Mouse (Mus musculus): ENCODE results near the gene Gm128. TPM values are rescaled to one million over a fixed set of nuclear protein-coding genes. Genes with fewer than 3 reads are reported as not detected.

Gm128 gene
- total and polyA plus RNA-seq, 2 experiments from 2014 or later = 0.61 to 1.4 TPM

DNA sequence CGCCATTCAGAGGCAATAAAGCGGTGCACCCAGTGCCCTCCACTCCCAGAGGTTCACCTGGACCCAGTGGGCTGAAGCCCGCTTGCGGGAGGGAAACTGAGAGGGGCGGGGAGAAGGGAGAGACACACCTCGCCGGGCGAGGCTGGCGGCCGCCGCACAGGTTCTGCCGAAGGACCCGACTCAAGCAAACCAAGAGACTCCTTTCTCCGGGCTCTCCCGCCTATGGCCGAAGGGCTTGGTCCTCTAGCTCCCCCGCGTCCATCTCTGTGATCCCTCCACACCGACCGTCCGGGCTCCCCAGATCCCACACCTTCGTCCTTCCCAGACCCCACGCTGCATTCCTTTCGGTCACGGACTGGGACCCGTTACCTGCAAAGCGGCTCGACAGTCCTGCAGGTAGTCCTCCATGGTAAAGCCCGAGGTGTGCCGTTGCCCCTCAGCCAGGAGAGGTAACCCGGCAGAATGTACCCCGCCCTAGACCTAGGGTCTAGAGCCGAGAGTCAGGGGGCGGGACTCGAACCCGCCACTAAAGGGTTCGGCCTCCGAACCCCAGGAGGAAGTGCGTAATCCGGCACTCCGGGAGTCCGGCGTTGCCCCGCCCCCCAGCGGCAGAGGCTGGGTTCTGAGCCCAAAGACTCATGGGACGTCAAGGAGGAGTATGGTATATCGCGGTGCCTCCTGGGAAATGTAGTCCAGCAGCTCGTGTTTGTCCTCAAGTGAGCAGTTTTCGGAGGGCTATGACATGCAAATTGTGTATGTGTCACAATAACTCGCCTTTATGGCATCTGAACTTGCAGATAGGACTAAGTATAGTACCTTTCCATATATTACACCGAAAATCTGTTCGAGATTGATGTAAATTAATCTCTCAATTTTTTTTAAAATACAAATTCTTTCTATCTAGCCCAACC, 40.1 kb upstream of the Gm128 start, which contains the start of the genes Mindy1 and Prune1:
Gene Mindy1 (plus strand): TSS at position 130 of the 911 bp plus-strand sequence.
Gene Prune1 (minus strand): TSS at position 861 of the 911 bp plus-strand sequence.
- peak within 1 kb of the TSS; percentile 90 for H3K27ac ChIP-seq
- H3K27me3 ChIP-seq (ENCODE audit: insufficient read depth, low read length) = no peaks in the 10 kb centered on the region
- H3K9me3 ChIP-seq (ENCODE audit: low read length) = no peaks in the 10 kb centered on the region
- H3K9ac ChIP-seq (replicated peaks; ENCODE audit: low read length) = peak within 1 kb of the TSS; percentile 82
- H3K36me3 ChIP-seq (ENCODE audit: insufficient read depth, low read length) = no peaks in the 10 kb centered on the region
- WGBS = under 1% methylated on average over 53 of the region's 53 CpGs
- peak within 1 kb of the TSS; percentile 86 for H3K4me2 ChIP-seq (ENCODE audit: low read depth, low read length)
- peaks cover 6% of the 10 kb centered on the region; the same call in 1 of the 2 replicates for H3K4me1 ChIP-seq (ENCODE audit: insufficient read depth, low read length)
- DNase-seq (ENCODE audit: low spot score) (peak; percentile 99), ATAC-seq (peak; percentile 92)
- H3K4me3 ChIP-seq (ENCODE audit: low read length) = peak within 1 kb of the TSS; percentile 70
- peak; percentile 59 for TF ChIP-seq CTCF (IDR thresholded peaks at IDR 0.05; ENCODE audit: low read depth)

DNA sequence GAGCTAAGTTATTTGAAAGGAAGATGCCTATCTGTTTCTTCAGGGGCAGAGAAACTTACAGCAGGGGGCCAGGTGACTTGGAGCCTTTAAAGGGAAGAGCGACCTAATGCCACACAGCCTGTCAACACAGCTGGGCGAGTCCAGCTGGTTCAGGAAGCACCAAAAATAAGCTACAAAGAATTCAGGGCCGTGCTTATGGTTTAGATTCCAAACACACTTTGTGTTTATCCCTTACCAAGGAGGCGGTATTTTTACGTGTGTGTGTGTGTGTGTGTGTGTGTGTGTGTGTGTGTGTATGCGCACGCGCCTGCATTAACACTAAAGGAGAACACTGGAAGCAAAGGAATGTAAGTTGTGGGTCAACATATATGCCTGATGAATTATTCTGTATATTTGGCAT, 39.3 kb upstream of the Gm128 start:
- H3K9me3 ChIP-seq (ENCODE audit: low read length) = no peaks in the 10 kb centered on the region
- H3K27ac ChIP-seq = peak overlapping the region; percentile 90
- H3K4me2 ChIP-seq (ENCODE audit: low read depth, low read length) = peak overlapping the region; percentile 86
- DNase-seq (ENCODE audit: low spot score) = peak; percentile 51
- no peak for ATAC-seq
- no peaks in the 10 kb centered on the region for H3K27me3 ChIP-seq (ENCODE audit: insufficient read depth, low read length)
- H3K36me3 ChIP-seq (ENCODE audit: insufficient read depth, low read length) = no peaks in the 10 kb centered on the region
- peak overlapping the region; percentile 82 for H3K9ac ChIP-seq (replicated peaks; ENCODE audit: low read length)
- 22% methylated on average over 8 of the region's 8 CpGs for WGBS
- H3K4me1 ChIP-seq (ENCODE audit: insufficient read depth, low read length) = peaks cover 6% of the 10 kb centered on the region; the same call in 1 of the 2 replicates
- H3K4me3 ChIP-seq (ENCODE audit: low read length) = peak overlapping the region; percentile 70
- no peak for TF ChIP-seq CTCF (IDR thresholded peaks at IDR 0.05; ENCODE audit: low read depth)

DNA sequence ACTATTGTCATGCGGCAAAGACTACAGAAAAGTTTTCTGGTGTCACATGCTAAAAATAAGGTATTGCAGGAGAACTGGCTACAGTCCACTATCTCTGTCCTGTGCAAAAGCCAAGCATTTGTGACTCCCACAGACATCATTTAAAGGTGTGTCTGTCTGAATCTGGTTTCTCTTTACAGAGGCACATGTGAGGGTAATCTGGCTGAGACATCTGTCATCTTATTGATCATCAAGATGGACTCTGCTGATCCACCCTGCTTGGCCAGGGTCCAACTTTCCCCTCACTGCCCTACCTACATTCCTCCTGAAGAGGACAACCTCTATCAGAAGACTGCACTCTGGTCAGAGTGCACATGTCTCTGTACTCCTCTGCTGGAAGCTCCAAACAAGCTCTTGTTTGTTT, 35.8 kb upstream of the Gm128 start:
- no peaks in the 10 kb centered on the region for H3K4me1 ChIP-seq (ENCODE audit: insufficient read depth, low read length)
- H3K27me3 ChIP-seq (ENCODE audit: insufficient read depth, low read length) = no peaks in the 10 kb centered on the region
- WGBS = 82% methylated on average over 1 of the region's 1 CpGs
- no peak overlapping the region for H3K9ac ChIP-seq (replicated peaks; ENCODE audit: low read length)
- TF ChIP-seq CTCF (IDR thresholded peaks at IDR 0.05; ENCODE audit: low read depth) = no peak
- DNase-seq (ENCODE audit: low spot score) = no peak
- ATAC-seq = no peak
- no peak overlapping the region for H3K4me3 ChIP-seq (ENCODE audit: low read length)
- no peak overlapping the region for H3K27ac ChIP-seq
- no peak overlapping the region for H3K4me2 ChIP-seq (ENCODE audit: low read depth, low read length)
- no peaks in the 10 kb centered on the region for H3K9me3 ChIP-seq (ENCODE audit: low read length)
- H3K36me3 ChIP-seq (ENCODE audit: insufficient read depth, low read length) = 0 out of 2 replicates have a peak, but pooled peaks cover 1% of the 10 kb centered on the region

DNA sequence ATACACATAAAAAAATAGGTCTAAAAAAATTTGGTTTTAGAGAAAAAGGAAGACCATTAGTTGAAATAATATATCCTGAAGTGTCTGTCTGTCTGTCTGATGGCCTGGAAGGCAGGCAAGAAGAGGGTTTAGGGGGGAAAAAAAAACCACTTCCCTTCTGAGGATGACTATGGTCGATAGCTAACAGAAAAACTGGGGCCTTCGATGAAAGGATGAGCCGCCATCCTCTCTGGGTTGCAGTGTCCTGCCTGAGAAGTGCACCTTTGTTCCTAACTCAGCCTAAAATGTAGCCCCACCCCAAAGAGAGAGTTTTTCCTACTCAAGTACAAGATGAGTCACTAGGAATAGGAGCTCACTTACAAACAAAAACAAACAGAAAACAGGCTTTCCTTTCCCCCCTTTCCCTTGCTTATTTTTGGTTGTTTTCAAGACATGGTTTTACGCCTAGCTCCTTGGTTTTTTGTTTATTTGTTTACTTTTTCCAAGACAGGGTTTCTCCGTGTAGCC, 35.1 kb upstream of the Gm128 start:
- no peaks in the 10 kb centered on the region for H3K4me1 ChIP-seq (ENCODE audit: insufficient read depth, low read length)
- 0 out of 2 replicates have a peak, but pooled peaks cover 3% of the 10 kb centered on the region for H3K36me3 ChIP-seq (ENCODE audit: insufficient read depth, low read length)
- no peaks in the 10 kb centered on the region for H3K9me3 ChIP-seq (ENCODE audit: low read length)
- no peaks in the 10 kb centered on the region for H3K27me3 ChIP-seq (ENCODE audit: insufficient read depth, low read length)
- no peak overlapping the region for H3K4me3 ChIP-seq (ENCODE audit: low read length)
- ATAC-seq (no peak), DNase-seq (ENCODE audit: low spot score) (no peak)
- H3K9ac ChIP-seq (replicated peaks; ENCODE audit: low read length) = no peak overlapping the region
- no peak overlapping the region for H3K27ac ChIP-seq
- 84% methylated on average over 5 of the region's 5 CpGs for WGBS
- TF ChIP-seq CTCF (IDR thresholded peaks at IDR 0.05; ENCODE audit: low read depth) = no peak
- no peak overlapping the region for H3K4me2 ChIP-seq (ENCODE audit: low read depth, low read length)

DNA sequence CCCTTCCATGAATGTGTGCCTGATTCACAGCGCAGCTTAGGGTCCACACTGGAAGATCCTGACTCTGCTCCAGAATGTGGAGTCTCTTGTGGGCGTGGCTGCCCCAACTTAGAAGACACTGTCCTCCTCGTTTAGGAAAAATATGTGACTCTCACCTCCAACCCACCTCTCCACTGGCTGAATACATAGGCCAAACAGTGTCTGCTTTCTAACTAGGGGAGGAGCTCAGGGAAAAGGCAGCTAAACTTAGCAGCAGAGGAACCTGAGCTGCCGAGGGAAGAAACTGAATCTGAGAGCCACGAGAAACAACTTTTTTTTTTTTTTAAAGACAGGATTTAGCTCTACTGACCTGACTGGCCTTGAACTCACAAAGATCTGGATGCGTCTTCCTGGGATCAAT, 33.8 kb upstream of the Gm128 start:
- Histone ChIP-seq H3K4me3 (ENCODE audit: low read length) (no peak overlapping the region), H3K9ac (replicated peaks; ENCODE audit: low read length) (no peak overlapping the region), H3K9me3 (ENCODE audit: low read length) (no peaks in the 10 kb centered on the region), H3K4me2 (ENCODE audit: low read depth, low read length) (no peak overlapping the region), H3K36me3 (ENCODE audit: insufficient read depth, low read length) (0 out of 2 replicates have a peak, but pooled peaks cover 3% of the 10 kb centered on the region), H3K27ac (no peak overlapping the region), H3K27me3 (ENCODE audit: insufficient read depth, low read length) (no peaks in the 10 kb centered on the region), H3K4me1 (ENCODE audit: insufficient read depth, low read length) (no peaks in the 10 kb centered on the region)
- TF ChIP-seq CTCF (IDR thresholded peaks at IDR 0.05; ENCODE audit: low read depth) = no peak
- DNase-seq (ENCODE audit: low spot score) (no peak), ATAC-seq (no peak)
- WGBS = 79% methylated on average over 6 of the region's 6 CpGs

DNA sequence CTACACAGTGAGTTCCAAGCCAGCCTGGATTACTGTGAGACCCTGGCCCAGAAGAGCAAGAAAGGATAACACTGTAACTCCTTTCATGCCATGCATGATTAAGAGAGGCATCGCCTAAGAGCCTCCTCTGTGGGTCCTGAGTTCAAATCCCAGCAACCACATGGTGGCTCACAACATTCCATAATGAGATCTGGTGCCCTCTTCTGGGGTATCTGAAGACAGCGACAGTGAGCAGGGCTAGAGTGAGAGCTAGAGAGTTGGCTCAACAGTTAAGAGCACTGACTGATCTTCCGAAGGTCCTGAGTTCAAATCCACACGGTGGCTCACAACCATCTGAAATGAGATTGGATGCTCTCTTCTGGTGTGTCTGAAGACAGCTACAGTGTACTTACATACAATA, 33.1 kb upstream of the Gm128 start:
- peaks cover 3% of the 10 kb centered on the region; the same call in 1 of the 2 replicates for H3K36me3 ChIP-seq (ENCODE audit: insufficient read depth, low read length)
- no peak overlapping the region for H3K4me2 ChIP-seq (ENCODE audit: low read depth, low read length)
- H3K9me3 ChIP-seq (ENCODE audit: low read length) = no peaks in the 10 kb centered on the region
- ATAC-seq (no peak), DNase-seq (ENCODE audit: low spot score) (no peak)
- no peak overlapping the region for H3K4me3 ChIP-seq (ENCODE audit: low read length)
- H3K4me1 ChIP-seq (ENCODE audit: insufficient read depth, low read length) = no peaks in the 10 kb centered on the region
- TF ChIP-seq CTCF (IDR thresholded peaks at IDR 0.05; ENCODE audit: low read depth) = no peak
- H3K27me3 ChIP-seq (ENCODE audit: insufficient read depth, low read length) = no peaks in the 10 kb centered on the region
- 95% methylated on average over 4 of the region's 4 CpGs for WGBS
- H3K9ac ChIP-seq (replicated peaks; ENCODE audit: low read length) = no peak overlapping the region
- H3K27ac ChIP-seq = no peak overlapping the region

Data from hindbrain, postnatal 0 days (tissue).